8 mouse cellular contexts compared by ENCODE assay signal in the genomic region with DNA sequence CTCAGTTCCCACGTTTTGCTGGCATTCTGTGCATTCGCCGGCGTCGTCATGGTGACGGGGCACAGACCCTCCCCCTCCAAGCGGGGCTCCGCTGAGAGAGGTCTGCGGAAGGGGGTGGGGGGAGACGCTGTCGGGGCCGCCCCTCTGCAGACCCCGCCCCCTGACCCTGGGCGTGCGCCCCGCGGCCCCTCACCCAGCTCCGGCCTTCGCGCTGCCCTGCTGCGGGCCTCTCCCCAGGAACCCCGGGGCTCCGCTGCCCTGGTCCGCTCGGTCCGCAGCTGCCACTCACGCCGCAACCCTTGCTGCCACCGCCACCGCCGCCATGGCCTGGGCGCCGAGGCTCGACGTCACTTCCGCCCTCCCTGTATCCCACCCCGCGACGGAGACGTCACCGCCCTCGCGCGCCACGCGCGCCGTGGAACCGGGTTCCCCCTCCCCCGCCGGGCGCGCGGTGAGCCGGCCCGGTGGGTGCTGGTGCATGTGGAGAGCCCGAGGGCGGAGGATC. TPM values are rescaled to one million over a fixed set of nuclear protein-coding genes. Genes with fewer than 3 reads are reported as not detected.
A peak's percentile ranks its signal among the peaks of the same experiment; 100 is the strongest.
DNase-seq lines count a peak whose midpoint lies in the region; ATAC-seq and TF ChIP-seq lines count a peak whose summit lies in the region.

TSS of gene Ring1 (minus strand) at position 364 of the 505 bp plus-strand sequence.

- no peak for TF ChIP-seq EP300 in liver, postnatal 0 days (IDR thresholded peaks at IDR 0.05; ENCODE audit: low read depth)

- no peak for TF ChIP-seq CTCF in liver, postnatal 0 days (IDR thresholded peaks at IDR 0.05; ENCODE audit: low read depth)

- WGBS in forebrain, embryonic 12.5 days = under 1% methylated on average over 53 of the region's 58 CpGs
- WGBS in heart, embryonic 16.5 days = under 1% methylated on average over 47 of the region's 58 CpGs
- WGBS in liver, postnatal 0 days (ENCODE audit: insufficient replicate concordance) = under 1% methylated on average over 51 of the region's 58 CpGs
- WGBS in neural tube, embryonic 14.5 days = 1% methylated on average over 39 of the region's 58 CpGs

- DNase-seq in brain, embryonic 18.5 days (ENCODE audit: low read depth, low spot score) = peak; percentile 81
- DNase-seq in kidney, postnatal 36 days = peak; percentile 81 to 92
- DNase-seq in liver, postnatal 0 days = peak; percentile 88
- peak; percentile 86 for DNase-seq in testis, postnatal 14 days (ENCODE audit: low spot score)

- peak within 1 kb of the TSS; percentile 69 for H3K4me3 ChIP-seq in forebrain, embryonic 12.5 days (replicated peaks)
- peak within 1 kb of the TSS; percentile 90 for H3K4me3 ChIP-seq in heart, embryonic 16.5 days (ENCODE audit: low read length)
- peak within 1 kb of the TSS; percentile 82 for H3K4me3 ChIP-seq in liver, postnatal 0 days (ENCODE audit: low read depth, low read length)
- peak within 1 kb of the TSS; percentile 58 for H3K4me3 ChIP-seq in neural tube, embryonic 14.5 days (ENCODE audit: low read depth, low read length)

- peak within 1 kb of the TSS; percentile 98 for H3K27ac ChIP-seq in forebrain, embryonic 12.5 days
- peak within 1 kb of the TSS; percentile 88 for H3K27ac ChIP-seq in heart, embryonic 16.5 days (ENCODE audit: low read length)
- H3K27ac ChIP-seq in liver, postnatal 0 days (ENCODE audit: low read depth) = peak within 1 kb of the TSS; percentile 90
- peak within 1 kb of the TSS; percentile 99 for H3K27ac ChIP-seq in neural tube, embryonic 14.5 days (ENCODE audit: low read depth, low read length)

- H3K27me3 ChIP-seq in forebrain, embryonic 12.5 days = no peaks in the 10 kb centered on the region
- H3K27me3 ChIP-seq in heart, embryonic 16.5 days (ENCODE audit: control insufficient read depth, insufficient read depth, low read length) = no peaks in the 10 kb centered on the region
- H3K27me3 ChIP-seq in liver, postnatal 0 days (ENCODE audit: insufficient read depth, low read length) = no peaks in the 10 kb centered on the region
- no peaks in the 10 kb centered on the region for H3K27me3 ChIP-seq in neural tube, embryonic 14.5 days (ENCODE audit: control insufficient read depth, insufficient read depth, low read length)

- peaks cover 60% of the 10 kb centered on the region for H3K4me1 ChIP-seq in forebrain, embryonic 12.5 days
- peaks cover 34% of the 10 kb centered on the region for H3K4me1 ChIP-seq in heart, embryonic 16.5 days (ENCODE audit: control insufficient read depth, insufficient read depth, low read length)
- H3K4me1 ChIP-seq in liver, postnatal 0 days (ENCODE audit: insufficient read depth) = peaks cover 35% of the 10 kb centered on the region
- peaks cover 38% of the 10 kb centered on the region for H3K4me1 ChIP-seq in neural tube, embryonic 14.5 days (ENCODE audit: control insufficient read depth, insufficient read depth, low read length)

- peak within 1 kb of the TSS; percentile 93 for H3K9ac ChIP-seq in forebrain, embryonic 12.5 days
- peak within 1 kb of the TSS; percentile 96 for H3K9ac ChIP-seq in heart, embryonic 16.5 days (ENCODE audit: low read length)
- H3K9ac ChIP-seq in liver, postnatal 0 days (replicated peaks) = peak within 1 kb of the TSS; percentile 84
- H3K9ac ChIP-seq in neural tube, embryonic 14.5 days (replicated peaks; ENCODE audit: low read depth, low read length) = peak within 1 kb of the TSS; percentile 91

- H3K36me3 ChIP-seq in forebrain, embryonic 12.5 days (replicated peaks) = peaks cover 55% of the 10 kb centered on the region
- H3K36me3 ChIP-seq in heart, embryonic 16.5 days (ENCODE audit: control insufficient read depth, insufficient read depth) = peaks cover 25% of the 10 kb centered on the region
- peaks cover 29% of the 10 kb centered on the region for H3K36me3 ChIP-seq in liver, postnatal 0 days (replicated peaks; ENCODE audit: insufficient read depth, low read length)
- peaks cover 10% of the 10 kb centered on the region for H3K36me3 ChIP-seq in neural tube, embryonic 14.5 days (ENCODE audit: control insufficient read depth, insufficient read depth, low read length)

- peak within 1 kb of the TSS; percentile 83 for H3K4me2 ChIP-seq in forebrain, embryonic 12.5 days
- peak within 1 kb of the TSS; percentile 97 for H3K4me2 ChIP-seq in heart, embryonic 16.5 days (ENCODE audit: low read depth, low read length)
- peak within 1 kb of the TSS; percentile 94 for H3K4me2 ChIP-seq in liver, postnatal 0 days (ENCODE audit: low read depth, low read length)
- H3K4me2 ChIP-seq in neural tube, embryonic 14.5 days (ENCODE audit: low read depth, low read length) = peak within 1 kb of the TSS; percentile 93

- H3K9me3 ChIP-seq in forebrain, embryonic 12.5 days = peaks cover 12% of the 10 kb centered on the region
- peaks cover 5% of the 10 kb centered on the region for H3K9me3 ChIP-seq in heart, embryonic 16.5 days (replicated peaks; ENCODE audit: control insufficient read depth, low read length)
- H3K9me3 ChIP-seq in liver, postnatal 0 days (ENCODE audit: low read length) = peaks cover 6% of the 10 kb centered on the region; the same call in 1 of the 2 replicates
- no peaks in the 10 kb centered on the region for H3K9me3 ChIP-seq in neural tube, embryonic 14.5 days (ENCODE audit: control insufficient read depth, low read length)

- peak; percentile 61 for ATAC-seq in CD4-positive, CD25-positive, alpha-beta regulatory T cell, adult 4 months
- ATAC-seq in forebrain, embryonic 12.5 days (ENCODE audit: low FRiP score) = peak; percentile 72
- peak; percentile 54 for ATAC-seq in heart, embryonic 16.5 days (replicated peaks; ENCODE audit: extremely low read depth, insufficient read depth, low FRiP score)
- peak; percentile 63 for ATAC-seq in liver, postnatal 0 days
- peak; percentile 80 for ATAC-seq in neural tube, embryonic 14.5 days (ENCODE audit: low read depth)

RNA-seq across cellular contexts. Expression of gene Ring1, which starts in this region (rescaled TPM):
- 1 to 10 TPM; 2.2 to 2.3 TPM for polyA plus RNA-seq in CD4-positive, CD25-positive, alpha-beta regulatory T cell, adult 4 months (2017; shearing (Covaris generic))
- polyA plus RNA-seq in forebrain, embryonic 12.5 days (2016; fragmentation: Nextera tagmentation; extraction: Ambion mirVana) = 19.1 and 23.6 TPM in 2 replicates
- polyA plus RNA-seq in heart, embryonic 16.5 days (2015; fragmentation: Nextera tagmentation; extraction: Ambion mirVana) = 13.0 and 13.7 TPM in 2 replicates
- polyA plus RNA-seq in liver, postnatal 0 days (2015; fragmentation: Nextera tagmentation; extraction: Ambion mirVana) = 6.0 and 7.1 TPM in 2 replicates
- 5.6 and 7.3 TPM in 2 replicates for polyA plus RNA-seq in neural tube, embryonic 14.5 days (2014; fragmentation: Nextera tagmentation; extraction: Ambion mirVana)

Comparison
In these comparisons a context has a peak if more than half of its experiments do, and no peak if none do; other contexts are left out.
1. Peak in every context shown above with its lines: DNase-seq, ATAC-seq, H3K4me3 ChIP-seq and H3K27ac ChIP-seq.